Mouse (Mus musculus): ENCODE results near the gene Eif2b3. TPM values are rescaled to one million over a fixed set of nuclear protein-coding genes. Genes with fewer than 3 reads are reported as not detected.

Gene Eif2b3
- polyA plus RNA-seq, 1 experiment from 2014 or later: 11.1 TPM

DNA sequence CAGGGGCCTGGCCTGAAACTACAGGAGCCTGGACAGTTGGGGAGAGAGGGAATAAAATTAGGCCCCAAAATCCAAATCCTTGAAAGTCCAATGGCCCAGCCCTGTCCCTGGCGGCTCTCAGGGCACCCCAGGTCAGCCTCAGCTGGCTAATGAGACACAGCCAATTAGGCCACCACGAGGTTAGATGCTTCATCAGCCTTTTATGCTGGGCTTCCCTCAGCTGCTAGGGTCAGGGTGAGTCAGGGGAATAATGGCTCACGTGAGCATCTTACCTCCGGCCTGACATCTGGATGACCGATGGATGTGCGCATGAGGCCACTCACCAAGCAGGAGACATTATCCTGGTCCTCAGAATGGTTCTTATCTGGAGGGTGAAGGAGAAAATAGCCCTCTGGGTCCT, 111.6 kb downstream of the Eif2b3 start:
- Histone ChIP-seq H3K27ac (no peak overlapping the region), H3K4me3 (ENCODE audit: inconsistent target) (no peak overlapping the region), H3K79me2 (ENCODE audit: inconsistent target) (peaks cover 9% of the 10 kb centered on the region; the same call in 1 of the 2 replicates), H3K36me3 (ENCODE audit: inconsistent target) (peaks cover 6% of the 10 kb centered on the region; the same call in 1 of the 2 replicates)
- WGBS (ENCODE audit: missing documents): 92% methylated on average over 6 of the region's 6 CpGs

GRCm38 (mm10) chr4:117131198-117131597, 112.0 kb downstream of the Eif2b3 start:
- Histone ChIP-seq H3K36me3 (ENCODE audit: inconsistent target) (peaks cover 6% of the 10 kb centered on the region; the same call in 1 of the 2 replicates), H3K4me3 (ENCODE audit: inconsistent target) (no peak overlapping the region), H3K79me2 (ENCODE audit: inconsistent target) (peaks cover 9% of the 10 kb centered on the region; the same call in 1 of the 2 replicates), H3K27ac (no peak overlapping the region)
- 90% methylated on average over 6 of the region's 6 CpGs for WGBS (ENCODE audit: missing documents)

GRCm38 (mm10) chr4:117131890-117132793, 112.9 kb downstream of the Eif2b3 start:
- no peak overlapping the region for H3K4me3 ChIP-seq (ENCODE audit: inconsistent target)
- 92% methylated on average over 7 of the region's 7 CpGs for WGBS (ENCODE audit: missing documents)
- peaks cover 6% of the 10 kb centered on the region; the same call in 1 of the 2 replicates for H3K36me3 ChIP-seq (ENCODE audit: inconsistent target)
- H3K79me2 ChIP-seq (ENCODE audit: inconsistent target): peaks cover 9% of the 10 kb centered on the region; the same call in 1 of the 2 replicates
- H3K27ac ChIP-seq: no peak overlapping the region

DNA sequence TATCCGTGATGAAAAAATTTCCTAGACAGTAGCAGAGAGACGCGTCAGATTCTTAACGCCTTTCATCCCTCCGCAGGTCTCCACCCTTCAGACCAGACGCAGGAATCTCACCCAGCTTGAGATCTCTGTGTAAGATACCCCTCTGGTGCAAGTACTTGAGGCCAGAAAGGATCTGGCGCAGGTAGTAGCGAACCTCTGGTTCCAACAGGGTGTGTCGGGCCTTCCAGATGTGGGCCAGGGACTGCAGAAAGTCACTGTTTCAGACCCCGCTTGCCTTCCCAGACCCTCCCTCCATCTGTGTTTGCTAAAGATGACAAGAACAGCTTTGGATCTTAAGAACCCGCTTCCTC, 113.6 kb downstream of the Eif2b3 start:
- H3K36me3 ChIP-seq (ENCODE audit: inconsistent target): peaks cover 6% of the 10 kb centered on the region; the same call in 1 of the 2 replicates
- H3K4me3 ChIP-seq (ENCODE audit: inconsistent target): peak overlapping the region; percentile 54
- 85% methylated on average over 11 of the region's 11 CpGs for WGBS (ENCODE audit: missing documents)
- H3K27ac ChIP-seq: no peak overlapping the region
- peaks cover 9% of the 10 kb centered on the region; the same call in 1 of the 2 replicates for H3K79me2 ChIP-seq (ENCODE audit: inconsistent target)

DNA sequence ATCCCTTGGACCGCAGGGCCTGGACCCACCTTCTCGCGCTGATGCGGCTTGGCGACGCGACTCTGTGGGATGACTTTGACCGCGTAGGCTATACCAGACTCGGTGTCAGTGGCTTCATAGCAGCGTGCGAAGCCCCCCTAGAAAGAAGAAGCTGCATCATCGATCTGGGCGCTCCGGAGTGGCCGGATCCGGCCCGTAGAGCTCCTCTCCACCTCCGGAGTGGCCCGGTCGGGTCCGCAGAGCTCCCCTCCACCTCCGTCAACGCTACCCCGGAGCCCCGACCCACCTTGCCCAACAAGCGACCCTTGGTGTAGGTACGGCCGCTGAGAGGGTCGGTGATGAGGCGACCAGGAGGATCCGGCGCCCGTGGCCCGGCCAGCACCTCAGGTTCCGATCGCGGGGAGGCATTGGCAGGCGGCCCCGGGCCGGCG, 114.2 kb downstream of the Eif2b3 start:
- Histone ChIP-seq H3K27ac (0 out of 2 replicates have a peak overlapping the region, but pooled peaks have one; percentile 17), H3K36me3 (ENCODE audit: inconsistent target) (peaks cover 5% of the 10 kb centered on the region; the same call in 1 of the 2 replicates), H3K4me3 (ENCODE audit: inconsistent target) (peak overlapping the region; percentile 54), H3K79me2 (ENCODE audit: inconsistent target) (peaks cover 9% of the 10 kb centered on the region; the same call in 1 of the 2 replicates)
- 2% methylated on average over 33 of the region's 42 CpGs for WGBS (ENCODE audit: missing documents)

- H3K36me3 ChIP-seq (ENCODE audit: inconsistent target): no peaks in the 10 kb centered on the region; the same call in 1 of the 2 replicates
- peak within 1 kb of the TSS; percentile 54 for H3K4me3 ChIP-seq (ENCODE audit: inconsistent target)
- WGBS (ENCODE audit: missing documents): 4% methylated on average over 47 of the region's 48 CpGs
- peaks cover 9% of the 10 kb centered on the region; the same call in 1 of the 2 replicates for H3K79me2 ChIP-seq (ENCODE audit: inconsistent target)
- H3K27ac ChIP-seq: peak within 1 kb of the TSS; percentile 46
Observed at GRCm38 (mm10) chr4:117133817-117134600, 114.8 kb downstream of the Eif2b3 start, which contains the start of gene Plk3. Plk3 (minus strand) TSS chr4:117133963.

GRCm38 (mm10) chr4:117134601-117134995, 115.4 kb downstream of the Eif2b3 start:
- H3K36me3 ChIP-seq (ENCODE audit: inconsistent target): no peaks in the 10 kb centered on the region
- 52% methylated on average over 2 of the region's 2 CpGs for WGBS (ENCODE audit: missing documents)
- no peak overlapping the region for H3K27ac ChIP-seq
- peaks cover 9% of the 10 kb centered on the region; the same call in 1 of the 2 replicates for H3K79me2 ChIP-seq (ENCODE audit: inconsistent target)
- H3K4me3 ChIP-seq (ENCODE audit: inconsistent target): no peak overlapping the region

DNA sequence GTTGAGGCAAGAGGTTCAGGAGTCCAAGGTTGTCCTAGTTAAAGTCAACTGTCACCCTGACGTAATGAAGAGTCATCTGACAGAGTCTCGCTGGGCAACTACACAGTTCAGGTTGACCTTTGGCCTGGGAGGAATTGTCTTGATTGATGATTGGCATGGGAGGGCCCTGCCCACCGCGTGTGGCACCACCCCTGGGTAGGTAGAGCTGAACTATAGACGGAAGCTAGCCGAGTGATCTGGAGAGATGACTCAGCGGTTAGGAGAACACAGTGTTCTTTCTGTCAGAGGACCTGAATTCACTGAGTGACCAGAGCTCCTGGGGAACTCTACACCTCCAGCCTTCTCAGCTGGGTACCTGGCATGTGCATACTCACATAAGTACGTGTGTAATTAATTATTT, 116.8 kb downstream of the Eif2b3 start:
- H3K4me3 ChIP-seq (ENCODE audit: inconsistent target): no peak overlapping the region
- peaks cover 9% of the 10 kb centered on the region; the same call in 1 of the 2 replicates for H3K79me2 ChIP-seq (ENCODE audit: inconsistent target)

More for the DNA sequence above, 116.8 kb downstream of the Eif2b3 start:
- WGBS (ENCODE audit: missing documents): 40% methylated on average over 8 of the region's 8 CpGs
- Histone ChIP-seq H3K36me3 (ENCODE audit: inconsistent target) (no peaks in the 10 kb centered on the region), H3K27ac (peak overlapping the region; percentile 34)

Other genes starting within 250 kb of the Eif2b3 start
- 7.1 to 13.7 TPM (median 11.5 TPM) in 3 replicates for gene Toe1, start 211.8 kb upstream of the Eif2b3 start, polyA plus RNA-seq (2018)
- 0.76 to 2.0 TPM (median 1.1 TPM) in 3 replicates for gene Mutyh, start 211.7 kb upstream of the Eif2b3 start, polyA plus RNA-seq (2018)
- gene Hpdl, start 197.7 kb upstream of the Eif2b3 start, polyA plus RNA-seq (2018): not detected in 3 replicates
- 0.04 to 0.10 TPM in 2 of 3 replicates, not detected in the other for gene Zswim5, start 142.0 kb upstream of the Eif2b3 start, polyA plus RNA-seq (2018)
- gene Urod, start 25.0 kb upstream of the Eif2b3 start, polyA plus RNA-seq (2018): 15.8 to 37.4 TPM (median 21.5 TPM) in 3 replicates
- 17.8 to 24.0 TPM (median 23.6 TPM) in 3 replicates for gene Hectd3, start 24.1 kb upstream of the Eif2b3 start, polyA plus RNA-seq (2018)
- gene Ptch2, start 76.7 kb downstream of the Eif2b3 start, polyA plus RNA-seq (2018): not detected in 3 replicates
- 1.5 to 11.4 TPM (median 1.9 TPM) in 3 replicates for gene Btbd19, start 106.3 kb downstream of the Eif2b3 start, polyA plus RNA-seq (2018)
- gene Tctex1d4, start 107.4 kb downstream of the Eif2b3 start, polyA plus RNA-seq (2018): 0.68 to 2.6 TPM (median 0.93 TPM) in 3 replicates
- 1.5 to 7.7 TPM (median 2.0 TPM) in 3 replicates for gene Plk3, start 114.6 kb downstream of the Eif2b3 start, polyA plus RNA-seq (2018)
- gene Rps8, start 136.8 kb downstream of the Eif2b3 start, polyA plus RNA-seq (2018): 353 to 1,289 TPM (median 973 TPM) in 3 replicates
- gene Kif2c, start 163.2 kb downstream of the Eif2b3 start, polyA plus RNA-seq (2018): 0.26 to 3.5 TPM (median 2.9 TPM) in 3 replicates
- gene Tmem53, start 232.5 kb downstream of the Eif2b3 start, polyA plus RNA-seq (2018): 0.20 TPM in 1 of 3 replicates, not detected in the others
- not detected in 3 replicates for gene Armh1, start 232.7 kb downstream of the Eif2b3 start, polyA plus RNA-seq (2018)

Measured in macrophage (primary cell).